Mouse (Mus musculus): ENCODE results near the gene Gm10309. TPM values are rescaled to one million over a fixed set of nuclear protein-coding genes. Genes with fewer than 3 reads are reported as not detected.

Gene Gm10309
- polyA plus RNA-seq, 1 experiment from 2014 or later: 0.16 TPM

DNA sequence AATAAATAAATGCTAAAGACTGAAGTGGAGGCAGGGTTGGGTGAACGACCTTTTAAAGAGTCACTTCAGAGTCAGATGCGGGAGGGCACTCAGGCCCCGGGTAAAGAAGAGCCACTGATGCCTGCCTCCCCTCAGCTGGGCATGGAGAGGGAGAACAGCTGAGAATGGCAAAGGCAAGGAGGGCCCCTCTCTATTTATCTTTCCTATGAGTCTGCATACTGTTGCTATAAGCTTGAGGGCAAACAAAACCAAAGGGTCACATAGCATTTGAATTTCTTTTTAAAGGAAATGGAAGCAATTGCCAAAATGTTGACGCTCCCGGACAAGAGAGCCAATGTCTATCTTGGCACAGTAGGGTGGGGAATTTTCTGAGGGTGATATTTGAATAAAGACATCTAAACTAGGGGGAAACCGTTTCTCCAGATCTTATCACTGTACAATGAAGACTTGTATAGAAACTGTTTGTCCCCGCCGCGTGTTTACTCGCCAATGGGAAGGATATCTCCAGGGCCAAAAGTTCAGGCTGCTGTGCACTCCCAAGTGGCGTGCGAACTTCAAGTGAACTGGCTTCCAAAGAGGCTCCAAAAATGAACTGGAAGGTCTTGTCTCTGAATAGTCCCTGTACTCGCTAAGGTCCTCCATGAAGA is 10.1 kb upstream of the Gm10309 start:
- no peak for ATAC-seq (ENCODE audit: insufficient number of reproducible peaks, insufficient read depth, low FRiP score, low read depth)

DNA sequence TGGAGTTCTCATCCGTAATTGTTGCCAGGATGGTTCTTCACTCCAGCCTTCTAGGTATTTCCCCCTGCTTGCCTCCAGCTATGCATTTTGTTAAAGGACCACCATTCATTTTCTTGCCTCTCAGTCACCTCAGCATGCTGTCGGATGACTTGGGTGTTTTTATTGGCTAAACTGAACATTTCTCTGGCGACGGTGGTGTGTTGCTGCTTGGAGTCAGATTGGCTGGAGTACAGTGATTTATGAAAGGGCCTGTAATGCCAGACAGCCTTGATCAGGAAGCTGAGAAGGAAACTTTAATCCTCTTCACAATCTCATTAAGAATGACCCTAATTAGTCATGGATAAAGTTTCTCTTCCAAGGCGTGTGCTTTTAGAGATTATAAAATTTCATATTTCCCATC is 4.8 kb upstream of the Gm10309 start:
- no peak overlapping the region for H3K9ac ChIP-seq (ENCODE audit: low read length)
- no peak for ATAC-seq (ENCODE audit: insufficient number of reproducible peaks, insufficient read depth, low FRiP score, low read depth)
- WGBS: 64% methylated on average over 5 of the region's 5 CpGs
- no peaks in the 10 kb centered on the region for H3K27me3 ChIP-seq (ENCODE audit: control insufficient read depth, insufficient read depth, low read length)
- H3K4me1 ChIP-seq (ENCODE audit: control insufficient read depth in 2 of 2, insufficient read depth in 2 of 2, low read length in 2 of 2): peaks cover 15 to 37% of the 10 kb centered on the region in 2 experiments
- H3K4me2 ChIP-seq (ENCODE audit: low read length): no peak overlapping the region
- H3K27ac ChIP-seq (replicated peaks in 1 of 2; ENCODE audit: control insufficient read depth in 1 of 2, insufficient read depth in 1 of 2, low read depth in 2 of 2, low read length in 2 of 2): peak overlapping the region; percentile 50 to 54; a peak in 2 of 4 replicates
- no peak overlapping the region for H3K4me3 ChIP-seq (ENCODE audit: control insufficient read depth in 1 of 2, insufficient read depth in 1 of 2, low read depth in 1 of 2, low read length in 2 of 2)
- H3K9me3 ChIP-seq (ENCODE audit: control insufficient read depth, low read length): no peaks in the 10 kb centered on the region
- H3K36me3 ChIP-seq (ENCODE audit: control insufficient read depth, insufficient read depth, low read length): no peaks in the 10 kb centered on the region

More for the DNA sequence above, 10.1 kb upstream of the Gm10309 start:
- Histone ChIP-seq H3K4me3 (ENCODE audit: control insufficient read depth in 1 of 2, insufficient read depth in 1 of 2, low read depth in 1 of 2, low read length in 2 of 2) (no peak overlapping the region), H3K27ac (replicated peaks in 1 of 2; ENCODE audit: control insufficient read depth in 1 of 2, insufficient read depth in 1 of 2, low read depth in 2 of 2, low read length in 2 of 2) (0 out of 4 replicates have a peak overlapping the region, but pooled peaks of 1 of the 2 experiments have one; percentile 28), H3K4me1 (ENCODE audit: control insufficient read depth in 2 of 2, insufficient read depth in 2 of 2, low read length in 2 of 2) (peaks cover 8 to 34% of the 10 kb centered on the region in 2 experiments), H3K27me3 (ENCODE audit: control insufficient read depth, insufficient read depth, low read length) (no peaks in the 10 kb centered on the region), H3K9me3 (ENCODE audit: control insufficient read depth, low read length) (no peaks in the 10 kb centered on the region), H3K9ac (ENCODE audit: low read length) (no peak overlapping the region), H3K4me2 (ENCODE audit: low read length) (no peak overlapping the region), H3K36me3 (ENCODE audit: control insufficient read depth, insufficient read depth, low read length) (no peaks in the 10 kb centered on the region)
- WGBS: 62% methylated on average over 13 of the region's 13 CpGs

DNA sequence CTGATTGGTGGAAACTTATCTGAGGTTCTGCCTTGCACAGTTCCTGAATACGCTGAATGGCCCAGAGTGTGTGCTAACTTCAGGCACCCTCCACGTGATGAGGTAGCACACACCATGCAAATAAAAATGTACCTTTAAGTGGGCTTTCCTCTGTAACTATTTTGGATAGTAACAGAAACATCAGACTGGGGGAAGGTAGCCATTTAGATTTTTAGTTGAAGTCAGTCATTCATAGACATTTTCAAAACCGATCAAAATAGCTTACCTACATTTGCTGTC is 3.1 kb upstream of the Gm10309 start:
- Histone ChIP-seq H3K9ac (ENCODE audit: low read length) (no peak overlapping the region), H3K27me3 (ENCODE audit: control insufficient read depth, insufficient read depth, low read length) (no peaks in the 10 kb centered on the region), H3K4me3 (ENCODE audit: control insufficient read depth in 1 of 2, insufficient read depth in 1 of 2, low read depth in 1 of 2, low read length in 2 of 2) (no peak overlapping the region), H3K27ac (replicated peaks in 1 of 2; ENCODE audit: control insufficient read depth in 1 of 2, insufficient read depth in 1 of 2, low read depth in 2 of 2, low read length in 2 of 2) (no peak overlapping the region), H3K4me2 (ENCODE audit: low read length) (no peak overlapping the region), H3K4me1 (ENCODE audit: control insufficient read depth in 2 of 2, insufficient read depth in 2 of 2, low read length in 2 of 2) (peaks cover 10 to 27% of the 10 kb centered on the region in 2 experiments; a peak in 3 of 4 replicates), H3K9me3 (ENCODE audit: control insufficient read depth, low read length) (no peaks in the 10 kb centered on the region), H3K36me3 (ENCODE audit: control insufficient read depth, insufficient read depth, low read length) (no peaks in the 10 kb centered on the region)
- ATAC-seq (ENCODE audit: insufficient number of reproducible peaks, insufficient read depth, low FRiP score, low read depth): no peak
- WGBS: 80% methylated on average over 3 of the region's 3 CpGs

DNA sequence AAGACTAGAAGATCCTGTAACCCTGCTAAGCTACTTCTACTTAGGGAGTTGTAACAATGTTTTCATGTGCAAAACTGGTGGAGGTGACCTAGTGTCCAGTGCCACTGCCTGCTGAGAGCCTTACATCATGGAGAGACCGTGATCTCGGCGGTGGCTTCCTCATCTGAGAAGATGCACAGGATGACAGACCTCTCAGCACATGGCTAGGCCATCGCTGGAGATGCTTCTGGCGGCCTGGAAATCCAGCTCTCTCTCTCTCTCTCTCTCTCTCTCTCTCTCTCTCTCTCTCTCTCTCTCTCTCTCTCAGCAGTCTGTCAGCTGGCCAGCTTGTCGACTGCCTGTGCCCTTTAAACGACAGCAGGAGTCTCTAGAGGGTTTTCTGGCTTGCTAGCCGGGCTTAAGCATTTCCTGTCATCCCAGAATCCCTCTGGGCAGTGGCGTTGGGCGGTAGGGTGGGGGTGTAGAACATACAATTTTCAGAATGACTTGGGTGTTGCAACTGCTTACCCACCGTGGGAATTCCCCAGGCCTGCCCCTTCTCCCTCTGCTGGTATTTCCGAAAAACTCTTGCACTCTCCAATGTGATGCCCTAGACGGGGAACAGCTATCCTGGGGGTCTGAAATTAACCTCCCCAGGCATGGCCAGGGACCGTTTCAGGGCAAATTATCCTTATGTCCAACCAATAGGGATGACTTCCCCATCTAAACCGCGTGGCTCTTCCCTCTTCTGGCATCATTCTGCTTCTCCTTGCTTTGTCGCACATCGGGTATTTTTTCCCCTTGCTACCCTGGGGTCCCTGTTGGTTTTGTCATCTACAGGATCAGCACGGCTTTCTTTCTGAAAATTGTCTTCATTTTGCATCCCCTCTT is 2.5 kb upstream of the Gm10309 start:
- no peak overlapping the region for H3K4me3 ChIP-seq (ENCODE audit: control insufficient read depth in 1 of 2, insufficient read depth in 1 of 2, low read depth in 1 of 2, low read length in 2 of 2)
- ATAC-seq (ENCODE audit: insufficient number of reproducible peaks, insufficient read depth, low FRiP score, low read depth): 0 out of 2 replicates have a peak, but pooled peaks have one; percentile 15
- 62% methylated on average over 19 of the region's 19 CpGs for WGBS
- no peaks in the 10 kb centered on the region for H3K9me3 ChIP-seq (ENCODE audit: control insufficient read depth, low read length)
- peaks cover 11 to 24% of the 10 kb centered on the region in 2 experiments; a peak in 3 of 4 replicates for H3K4me1 ChIP-seq (ENCODE audit: control insufficient read depth in 2 of 2, insufficient read depth in 2 of 2, low read length in 2 of 2)
- H3K27ac ChIP-seq (replicated peaks in 1 of 2; ENCODE audit: control insufficient read depth in 1 of 2, insufficient read depth in 1 of 2, low read depth in 2 of 2, low read length in 2 of 2): peak overlapping the region; percentile 62 to 75
- no peaks in the 10 kb centered on the region for H3K27me3 ChIP-seq (ENCODE audit: control insufficient read depth, insufficient read depth, low read length)
- no peak overlapping the region for H3K9ac ChIP-seq (ENCODE audit: low read length)
- no peak overlapping the region for H3K4me2 ChIP-seq (ENCODE audit: low read length)
- no peaks in the 10 kb centered on the region for H3K36me3 ChIP-seq (ENCODE audit: control insufficient read depth, insufficient read depth, low read length)

DNA sequence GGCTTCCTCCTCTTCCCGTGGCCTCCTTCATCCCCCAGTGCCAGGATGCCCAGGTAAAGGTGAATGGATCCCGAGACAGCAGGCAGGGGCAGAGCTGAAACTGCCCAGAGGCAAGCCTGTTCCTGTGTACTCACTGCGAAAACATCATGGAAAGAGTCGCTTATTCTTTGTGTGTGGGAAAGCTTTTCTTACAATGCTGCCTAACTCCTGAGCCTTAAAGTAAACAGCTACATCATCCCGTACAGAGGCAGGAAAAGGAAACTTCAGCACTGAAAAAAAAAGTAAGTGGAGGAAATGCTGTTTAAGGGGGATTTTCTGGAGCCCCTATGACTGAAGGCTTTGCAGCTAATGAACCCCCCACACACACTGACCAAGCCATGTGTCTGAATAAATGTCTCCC is 1.8 kb upstream of the Gm10309 start:
- peaks cover 11 to 24% of the 10 kb centered on the region in 2 experiments; a peak in 3 of 4 replicates for H3K4me1 ChIP-seq (ENCODE audit: control insufficient read depth in 2 of 2, insufficient read depth in 2 of 2, low read length in 2 of 2)
- no peaks in the 10 kb centered on the region for H3K36me3 ChIP-seq (ENCODE audit: control insufficient read depth, insufficient read depth, low read length)
- WGBS: 70% methylated on average over 5 of the region's 5 CpGs
- no peak overlapping the region for H3K9ac ChIP-seq (ENCODE audit: low read length)
- H3K4me2 ChIP-seq (ENCODE audit: low read length): 0 out of 2 replicates have a peak overlapping the region, but pooled peaks have one; percentile 13
- H3K9me3 ChIP-seq (ENCODE audit: control insufficient read depth, low read length): no peaks in the 10 kb centered on the region
- peak; percentile 57; the same call in 1 of the 2 replicates for ATAC-seq (ENCODE audit: insufficient number of reproducible peaks, insufficient read depth, low FRiP score, low read depth)
- H3K4me3 ChIP-seq (ENCODE audit: control insufficient read depth in 1 of 2, insufficient read depth in 1 of 2, low read depth in 1 of 2, low read length in 2 of 2): no peak overlapping the region
- H3K27me3 ChIP-seq (ENCODE audit: control insufficient read depth, insufficient read depth, low read length): no peaks in the 10 kb centered on the region
- peak overlapping the region; percentile 72 to 75 for H3K27ac ChIP-seq (replicated peaks in 1 of 2; ENCODE audit: control insufficient read depth in 1 of 2, insufficient read depth in 1 of 2, low read depth in 2 of 2, low read length in 2 of 2)

DNA sequence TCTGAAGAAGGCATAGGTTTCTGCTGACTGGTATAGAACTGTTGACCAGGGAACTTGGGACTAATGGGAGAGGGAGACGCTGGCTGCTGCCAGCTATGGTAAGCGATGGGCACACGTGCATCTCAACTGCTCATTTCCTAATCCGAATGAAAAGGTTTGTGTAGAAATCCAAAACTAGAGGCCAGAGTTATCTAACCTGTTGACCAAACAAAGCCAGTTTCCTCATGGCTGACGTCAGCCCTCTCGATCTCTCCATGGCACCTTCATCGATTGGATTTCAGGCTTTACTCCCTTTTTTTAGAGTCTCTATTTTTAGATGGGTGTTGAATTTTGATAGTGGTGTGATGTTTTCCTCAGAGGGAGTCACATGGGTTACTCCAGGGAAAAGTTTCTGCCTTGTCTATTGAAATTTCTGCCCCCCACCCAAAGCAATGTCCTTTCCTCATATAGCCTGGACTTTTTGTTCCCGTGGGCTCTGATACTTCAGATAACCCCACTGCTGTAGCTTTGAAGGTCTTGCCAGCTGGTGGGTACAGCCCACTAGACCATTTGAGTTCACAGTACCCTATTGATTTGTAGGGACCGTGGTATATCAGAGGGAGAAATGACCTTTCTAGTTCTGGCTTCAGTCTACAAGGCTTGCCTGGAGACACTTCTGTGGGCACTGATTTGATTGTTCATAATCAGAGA is 1.7 kb downstream of the Gm10309 start:
- no peak overlapping the region for H3K4me2 ChIP-seq (ENCODE audit: low read length)
- ATAC-seq (ENCODE audit: insufficient number of reproducible peaks, insufficient read depth, low FRiP score, low read depth): no peak
- no peaks in the 10 kb centered on the region for H3K9me3 ChIP-seq (ENCODE audit: control insufficient read depth, low read length)
- H3K27me3 ChIP-seq (ENCODE audit: control insufficient read depth, insufficient read depth, low read length): no peaks in the 10 kb centered on the region
- no peaks in the 10 kb centered on the region for H3K36me3 ChIP-seq (ENCODE audit: control insufficient read depth, insufficient read depth, low read length)
- H3K9ac ChIP-seq (ENCODE audit: low read length): no peak overlapping the region
- H3K4me1 ChIP-seq (ENCODE audit: control insufficient read depth in 2 of 2, insufficient read depth in 2 of 2, low read length in 2 of 2): peaks cover 14 to 24% of the 10 kb centered on the region in 2 experiments; a peak in 3 of 4 replicates
- H3K4me3 ChIP-seq (ENCODE audit: control insufficient read depth in 1 of 2, insufficient read depth in 1 of 2, low read depth in 1 of 2, low read length in 2 of 2): no peak overlapping the region
- H3K27ac ChIP-seq (replicated peaks in 1 of 2; ENCODE audit: control insufficient read depth in 1 of 2, insufficient read depth in 1 of 2, low read depth in 2 of 2, low read length in 2 of 2): no peak overlapping the region
- 81% methylated on average over 9 of the region's 9 CpGs for WGBS

DNA sequence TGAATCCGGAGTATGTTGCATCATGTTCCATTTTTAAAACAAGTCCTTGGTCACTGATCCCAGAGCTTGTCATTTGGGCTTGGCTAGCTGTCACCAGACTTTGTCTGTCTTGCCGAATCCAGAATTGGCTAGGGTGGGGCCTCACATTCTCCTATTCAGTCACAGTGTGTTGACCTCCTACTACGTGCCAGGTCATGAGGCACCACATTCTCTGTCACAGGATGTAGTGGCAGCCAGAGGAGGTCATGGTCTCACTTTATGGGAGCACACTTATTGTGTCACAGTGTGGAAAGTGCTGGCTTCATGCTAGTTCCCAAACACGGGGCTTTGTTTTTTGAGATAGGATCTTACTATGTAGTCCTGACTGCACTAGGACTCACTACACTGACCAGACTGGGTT is 3.6 kb downstream of the Gm10309 start:
- 58% methylated on average over 4 of the region's 4 CpGs for WGBS
- Histone ChIP-seq H3K9me3 (ENCODE audit: control insufficient read depth, low read length) (no peaks in the 10 kb centered on the region), H3K4me3 (ENCODE audit: control insufficient read depth in 1 of 2, insufficient read depth in 1 of 2, low read depth in 1 of 2, low read length in 2 of 2) (no peak overlapping the region), H3K4me2 (ENCODE audit: low read length) (no peak overlapping the region), H3K9ac (ENCODE audit: low read length) (no peak overlapping the region), H3K27me3 (ENCODE audit: control insufficient read depth, insufficient read depth, low read length) (no peaks in the 10 kb centered on the region), H3K36me3 (ENCODE audit: control insufficient read depth, insufficient read depth, low read length) (no peaks in the 10 kb centered on the region), H3K4me1 (ENCODE audit: control insufficient read depth in 2 of 2, insufficient read depth in 2 of 2, low read length in 2 of 2) (peaks cover 6 to 13% of the 10 kb centered on the region in 2 experiments; a peak in 2 of 4 replicates), H3K27ac (replicated peaks in 1 of 2; ENCODE audit: control insufficient read depth in 1 of 2, insufficient read depth in 1 of 2, low read depth in 2 of 2, low read length in 2 of 2) (no peak overlapping the region)
- ATAC-seq (ENCODE audit: insufficient number of reproducible peaks, insufficient read depth, low FRiP score, low read depth): no peak

All from heart, embryonic 14.5 days (tissue).